Mouse (Mus musculus): ENCODE measurements around the gene Unc119.

GRCm38 (mm10) chr11:78346326-78347069 is 3.2 kb downstream of the Unc119 start:
- TF ChIP-seq CTCF (IDR thresholded peaks at IDR 0.05; ENCODE audit: low read depth, low read length) (no peak), POLR2A (IDR thresholded peaks at IDR 0.05; ENCODE audit: borderline replicate concordance, low read depth, low read length) (no peak)
